Mouse (Mus musculus) telencephalon, adult 2 months (tissue): ENCODE measurements at regions not wholly inside any gene's neighbourhood (a gene's known extent, or its start where the extent isn't known, plus 50 kb on each side); places are given as distances from the start of the nearest gene placed in this dataset.

ENCODE experiments used
- DNase-seq: peaks from one replicate; pipeline ENCODE4 v3.0.0-alpha.2; 2011; ENCODE audit warnings: low read depth, low spot score

DNA sequence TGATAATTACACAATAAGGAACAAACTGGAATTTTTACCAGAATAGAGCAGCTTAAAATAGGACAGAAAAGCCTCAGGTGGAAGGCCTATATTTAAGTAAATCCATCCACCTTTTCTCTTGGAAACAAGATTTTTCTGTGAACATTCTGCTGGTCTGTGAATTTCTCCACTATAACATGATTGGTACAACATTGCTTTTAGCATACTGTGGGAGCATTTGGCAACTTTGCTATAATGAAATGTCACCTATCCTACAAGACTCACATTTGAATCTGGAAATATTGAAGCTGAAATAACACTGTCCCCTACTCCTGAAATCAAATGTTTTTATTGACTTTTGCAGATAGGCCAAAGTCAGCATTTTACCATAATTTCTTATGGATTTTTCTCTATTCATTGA, 607.0 kb upstream of the Steap1 start:
- peak; percentile 50 for DNase-seq

DNA sequence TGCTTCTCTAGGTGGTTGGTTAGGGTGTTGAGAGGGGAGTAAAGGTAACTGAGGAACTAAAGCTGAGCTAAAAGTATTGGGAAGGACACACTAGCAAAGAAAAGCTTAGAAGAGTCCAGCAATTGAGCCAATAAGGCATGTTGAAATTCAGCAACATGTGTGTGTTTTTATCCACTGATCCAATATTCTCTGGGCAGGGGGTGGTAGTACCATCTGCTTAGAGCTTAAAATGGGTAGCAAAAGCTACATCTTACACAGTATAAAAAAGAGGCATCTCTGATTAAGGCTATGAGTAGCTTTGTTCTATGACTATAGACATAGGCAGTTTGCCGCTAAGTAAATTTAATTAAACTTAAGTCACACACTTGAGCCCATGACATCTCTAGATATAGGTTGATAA, 598.2 kb upstream of the Steap1 start:
- peak; percentile 49 for DNase-seq

- DNase-seq, result peak; percentile 62
These were observed 595.6 kb upstream of the Steap1 start for GRCm38 (mm10) chr5:6344751-6345150.

GRCm38 (mm10) chr5:6329611-6330010, 580.5 kb upstream of the Steap1 start:
- no peak for DNase-seq

GRCm38 (mm10) chr5:6328555-6328954, 579.4 kb upstream of the Steap1 start:
- DNase-seq, result no peak

DNA sequence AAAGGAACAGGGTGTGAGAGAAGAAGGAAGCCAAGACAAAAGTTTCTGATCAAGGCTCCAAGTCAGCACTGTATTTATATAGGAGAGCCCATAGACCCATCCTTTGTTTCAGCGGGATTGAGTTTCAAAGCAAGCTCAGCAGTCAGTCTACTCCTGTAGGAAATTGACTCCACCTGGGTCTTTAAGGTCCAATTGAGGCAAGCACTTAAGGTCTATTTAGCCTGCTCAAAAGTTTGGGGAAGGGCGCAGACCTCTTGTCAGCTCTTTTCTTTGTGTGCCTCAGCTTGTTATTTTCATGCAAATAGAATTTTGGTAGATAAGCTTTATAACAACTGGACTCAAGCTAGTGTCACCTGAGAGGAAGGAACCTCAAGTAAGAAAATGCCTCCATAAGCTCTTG, 549.4 kb upstream of the Steap1 start:
- no peak for DNase-seq

DNA sequence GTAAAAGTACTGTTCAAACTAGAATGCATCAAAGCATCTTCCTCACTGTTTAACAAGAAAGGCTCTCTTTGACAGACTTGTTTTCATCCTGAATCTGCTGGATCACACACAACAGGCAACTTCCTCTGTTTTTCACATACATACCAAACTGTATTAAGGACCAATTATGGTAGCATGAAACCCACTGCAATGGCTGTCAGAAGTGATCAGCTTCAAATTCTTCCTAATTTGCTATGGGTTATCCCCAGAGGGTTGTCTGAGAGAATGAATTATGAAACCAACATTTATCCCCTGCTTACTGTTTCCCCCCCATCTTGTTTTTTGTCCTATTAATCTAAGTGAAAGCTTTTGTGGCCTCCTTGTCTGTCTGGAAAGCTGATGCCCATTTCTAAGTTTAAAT, 545.2 kb upstream of the Steap1 start:
- DNase-seq, result no peak

DNA sequence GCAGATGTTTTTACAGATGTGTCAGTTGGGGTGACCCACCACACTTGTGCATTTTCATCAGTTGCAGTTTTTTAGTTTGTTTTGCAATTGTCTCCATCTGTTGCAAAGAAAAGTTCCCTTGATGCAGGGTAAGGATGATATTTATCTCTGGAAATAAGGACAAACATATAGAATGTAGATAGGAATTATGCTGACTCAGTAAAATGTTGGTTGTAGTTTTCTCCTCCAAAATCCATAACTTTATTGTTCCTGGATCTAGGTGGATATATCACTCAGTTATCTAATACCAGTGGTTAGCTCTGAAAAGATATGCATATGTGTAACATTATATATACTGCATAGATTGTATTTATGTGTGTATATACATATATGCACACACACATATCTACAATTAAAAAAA, 502.1 kb upstream of the Steap1 start:
- no peak for DNase-seq
